Mouse (Mus musculus) CH12.LX (cell line): ENCODE measurements at regions not wholly inside any gene's neighbourhood (a gene's known extent, or its start where the extent isn't known, plus 50 kb on each side); places are given as distances from the start of the nearest gene placed in this dataset.

ENCODE experiments used
- DNase-seq: peaks from one replicate; pipeline ENCODE4 v3.0.0-alpha.2; 2013; ENCODE audit errors: extremely low read depth
- H3K27ac ChIP-seq: 2 replicates; pipeline ENCODE4 v1.5.1; 2012; ENCODE audit warnings: low read depth, mild to moderate bottlenecking, control low read depth, moderate library complexity; ENCODE audit not compliant: insufficient read depth
- H3K27me3 ChIP-seq: replicated peaks from 2 replicates; pipeline ENCODE3; 2012; ENCODE audit warnings: inconsistent platforms
- H3K36me3 ChIP-seq, 2 experiments: replicated peaks in 1 of 2; 2 replicates each; pipeline versions ENCODE3 to v1.6.1; 2012; ENCODE audit warnings: inconsistent platforms in 1 of 2, low read length in 1 of 2, mild to moderate bottlenecking in 1 of 2, mixed read lengths in 1 of 2, moderate library complexity in 1 of 2; ENCODE audit not compliant: control insufficient read depth in 1 of 2, insufficient read depth in 1 of 2
- H3K4me1 ChIP-seq, 2 experiments: 2 replicates each; pipeline ENCODE4 v1.6.1; 2012; ENCODE audit warnings: inconsistent platforms in 1 of 2, moderate library complexity in 1 of 2; ENCODE audit not compliant: insufficient read depth in 2 of 2, control insufficient read depth in 1 of 2
- H3K4me2 ChIP-seq: 2 replicates; pipeline ENCODE4 v1.6.1; 2012; ENCODE audit warnings: low read depth, mild to moderate bottlenecking, control low read depth; ENCODE audit not compliant: poor library complexity, insufficient read depth, severe bottlenecking
- H3K4me3 ChIP-seq, 3 experiments: fragments of 150-350 bp in 1 of 3; sonication (generic) in 1 of 3; replicated peaks in 1 of 3; 2 replicates each; pipeline versions ENCODE3 to v1.5.1; 2011 to 2012; ENCODE audit warnings: low read depth in 2 of 3, low read length in 2 of 3, mild to moderate bottlenecking in 2 of 3, moderate library complexity in 2 of 3, control low read depth in 1 of 3, improper control_type of control experiment in 1 of 3, inconsistent platforms in 1 of 3, mixed read lengths in 1 of 3; ENCODE audit not compliant: poor library complexity in 1 of 3
- H3K79me2 ChIP-seq: replicated peaks from 2 replicates; pipeline ENCODE4 v1.6.1; 2012; ENCODE audit warnings: mild to moderate bottlenecking, moderate library complexity; ENCODE audit not compliant: control insufficient read depth, poor library complexity, insufficient read depth, severe bottlenecking; ENCODE audit errors: extremely low read depth
- H3K9ac ChIP-seq: 2 replicates; pipeline ENCODE4 v1.6.1; 2012; ENCODE audit warnings: low read depth, mild to moderate bottlenecking, control low read depth, moderate library complexity; ENCODE audit not compliant: insufficient read depth
- H3K9me3 ChIP-seq: replicated peaks from 2 replicates; pipeline ENCODE3; 2012; ENCODE audit warnings: low read length, inconsistent platforms, mixed read lengths
- CTCF ChIP-seq, 2 experiments: IDR thresholded peaks in 1 of 2; conservative IDR thresholded peaks in 1 of 2; 2 replicates each; pipeline ENCODE4 v1.5.1; 2011 to 2012; ENCODE audit warnings: low read depth in 2 of 2, low read length in 2 of 2, improper control_type of control experiment in 1 of 2, inconsistent platforms in 1 of 2, mild to moderate bottlenecking in 1 of 2, moderate library complexity in 1 of 2
- E2F4 ChIP-seq: IDR thresholded peaks from 2 replicates; pipeline ENCODE4 v1.6.1; 2011; ENCODE audit warnings: low read depth, low read length, improper control_type of control experiment; ENCODE audit not compliant: insufficient replicate concordance
- ELF1 ChIP-seq: IDR thresholded peaks from 2 replicates; pipeline ENCODE4 v1.6.1; 2014; ENCODE audit warnings: low read depth, mild to moderate bottlenecking, inconsistent platforms, low read length, improper control_type of control experiment
- EP300 ChIP-seq: IDR thresholded peaks from 2 replicates; pipeline ENCODE4 v1.6.1; 2011; ENCODE audit warnings: low read length, improper control_type of control experiment
- ETS1 ChIP-seq: conservative IDR thresholded peaks from 2 replicates; pipeline ENCODE4 v1.6.1; 2012; ENCODE audit warnings: low read depth, mild to moderate bottlenecking, inconsistent platforms, low read length, improper control_type of control experiment, moderate library complexity
- HCFC1 ChIP-seq: IDR thresholded peaks from 2 replicates; pipeline ENCODE4 v1.6.1; 2012; ENCODE audit warnings: low read depth, mild to moderate bottlenecking, inconsistent platforms, low read length, improper control_type of control experiment
- IRF4 ChIP-seq: IDR thresholded peaks from 2 replicates; pipeline ENCODE4 v1.6.1; 2014; ENCODE audit warnings: low read depth, mild to moderate bottlenecking, inconsistent platforms, low read length, improper control_type of control experiment
- JUN ChIP-seq: IDR thresholded peaks from 2 replicates; pipeline ENCODE4 v1.6.1; 2011; ENCODE audit warnings: low read depth, mild to moderate bottlenecking, low read length, improper control_type of control experiment, moderate library complexity; ENCODE audit not compliant: insufficient read depth
- JUND ChIP-seq: conservative IDR thresholded peaks from 2 replicates; pipeline ENCODE4 v1.6.1; 2011; ENCODE audit warnings: low read depth, low read length, improper control_type of control experiment
- MAFK ChIP-seq: IDR thresholded peaks from 2 replicates; pipeline ENCODE4 v1.6.1; 2011; ENCODE audit warnings: low read length, improper control_type of control experiment; ENCODE audit not compliant: insufficient replicate concordance
- MEF2A ChIP-seq: IDR thresholded peaks from 2 replicates; pipeline ENCODE4 v1.6.1; 2014; ENCODE audit warnings: low read depth, mild to moderate bottlenecking, inconsistent platforms, low read length, improper control_type of control experiment, borderline replicate concordance
- MYC ChIP-seq: IDR thresholded peaks from 2 replicates; pipeline ENCODE4 v1.6.1; 2011; ENCODE audit warnings: low read depth, mild to moderate bottlenecking, improper control_type of control experiment, low read length
- PAX5 ChIP-seq: IDR thresholded peaks from 2 replicates; pipeline ENCODE4 v1.6.1; 2012; ENCODE audit warnings: low read length, inconsistent platforms, mixed read lengths
- POLR2A ChIP-seq: IDR thresholded peaks from 2 replicates; pipeline ENCODE4 v1.6.1; 2011; ENCODE audit warnings: low read depth, mild to moderate bottlenecking, improper control_type of control experiment, low read length
- POLR2AphosphoS2 ChIP-seq: IDR thresholded peaks from 2 replicates; pipeline ENCODE4 v1.6.1; 2011; ENCODE audit warnings: low read depth, low read length, improper control_type of control experiment
- SIN3A ChIP-seq: IDR thresholded peaks from 2 replicates; pipeline ENCODE4 v1.6.1; 2012; ENCODE audit warnings: low read length, improper control_type of control experiment, inconsistent platforms
- SMC3 ChIP-seq: IDR thresholded peaks from 2 replicates; pipeline ENCODE4 v1.6.1; 2011; ENCODE audit warnings: low read depth, low read length, improper control_type of control experiment
- ZC3H11A ChIP-seq: IDR thresholded peaks from 2 replicates; pipeline ENCODE4 v1.6.1; 2012; ENCODE audit warnings: low read depth, mild to moderate bottlenecking, inconsistent platforms, low read length, improper control_type of control experiment
- ZNF384 ChIP-seq: IDR thresholded peaks from 2 replicates; pipeline ENCODE4 v1.6.1; 2012; ENCODE audit warnings: low read depth, low read length, improper control_type of control experiment, inconsistent platforms
- dilution Hi-C: fragments of 300-500 bp; cut with MboI; formaldehyde crosslinking; loops from 2 replicates; pipeline ENCODE4 v1.14.3; 2020; ENCODE audit warnings: low sequenced_read_pairs; ENCODE audit not compliant: extremely low pct_unique_long_range_greater_than_20kb, extremely low pct_ligation_motif_present
- in situ Hi-C: fragments of 300-500 bp; cut with MboI; formaldehyde crosslinking; loops from 3 replicates; pipeline ENCODE4 v1.14.3; 2019; ENCODE audit warnings: low sequenced_read_pairs, low pct_ligation_motif_present, low pct_unique_long_range_greater_than_20kb, mixed read lengths

DNA sequence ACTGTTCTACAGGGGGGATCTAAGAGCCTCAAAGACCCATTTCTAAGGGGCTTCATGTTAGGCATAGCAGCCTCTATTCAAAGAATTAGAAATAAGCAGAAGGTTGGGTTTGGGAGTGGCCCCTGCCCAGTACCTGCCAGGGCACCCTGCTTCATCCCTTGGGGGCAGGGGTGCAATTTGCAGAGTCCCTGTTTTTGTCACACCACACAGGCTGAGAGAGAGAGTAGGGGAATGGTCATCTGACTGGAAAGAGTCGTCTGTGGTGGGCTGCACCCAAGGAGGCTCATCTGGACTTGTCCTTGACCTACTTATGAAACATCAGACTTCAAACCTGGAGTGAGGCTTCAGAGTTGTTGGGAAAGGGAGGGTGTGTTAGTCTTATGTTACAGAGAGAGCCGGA is 382.3 kb downstream of the Vrk1 start:
- Histone ChIP-seq H3K27ac (no peak overlapping the region), H3K4me1 (no peaks in the 10 kb centered on the region), H3K9me3 (peaks cover 82% of the 10 kb centered on the region), H3K27me3 (no peaks in the 10 kb centered on the region), H3K9ac (no peak overlapping the region), H3K36me3 (no peaks in the 10 kb centered on the region), H3K79me2 (no peaks in the 10 kb centered on the region), H3K4me3 (no peak overlapping the region), H3K4me2 (no peak overlapping the region)
- TF ChIP-seq JUND (no peak), ETS1 (no peak), SMC3 (no peak), MEF2A (no peak), MYC (no peak), POLR2A (no peak), HCFC1 (no peak), IRF4 (no peak), MAFK (no peak), ZC3H11A (no peak), SIN3A (no peak), JUN (no peak), EP300 (no peak), CTCF (conservative IDR thresholded peaks at IDR 0.05 in 1 of 2, IDR thresholded peaks at IDR 0.05 in 1 of 2; ENCODE audit: low read depth in 2 of 2, low read length in 2 of 2) (no peak), ELF1 (no peak), E2F4 (no peak), PAX5 (no peak), POLR2AphosphoS2 (no peak)
- dilution Hi-C loops (no loop called here), in situ Hi-C loops (no loop called here)
- no peak for DNase-seq

- no peak for DNase-seq
- no peaks in the 10 kb centered on the region for H3K36me3 ChIP-seq
- H3K4me1 ChIP-seq: no peaks in the 10 kb centered on the region
- H3K9ac ChIP-seq: no peak overlapping the region
- in situ Hi-C loops: no loop called here
- H3K79me2 ChIP-seq: no peaks in the 10 kb centered on the region
- dilution Hi-C loops: no loop called here
- no peak overlapping the region for H3K4me3 ChIP-seq
- TF ChIP-seq ZNF384: no peak
- no peak for TF ChIP-seq SIN3A
- no peaks in the 10 kb centered on the region for H3K27me3 ChIP-seq
- peaks cover 89% of the 10 kb centered on the region for H3K9me3 ChIP-seq
- H3K27ac ChIP-seq: no peak overlapping the region
- H3K4me2 ChIP-seq: no peak overlapping the region
These were observed 389.1 kb downstream of the Vrk1 start for GRCm38 (mm10) chr12:106399085-106399484.
